Mouse (Mus musculus): Measurements from ENCODE around the gene Zfp354a. TPM values are rescaled to one million over a fixed set of nuclear protein-coding genes. Genes with fewer than 3 reads are reported as not detected.
"Not testable (repeated sequence)": the region's sequence is repeated elsewhere in the genome, so short reads cannot be mapped to it uniquely, and the experiment has no call there.

Gene Zfp354a
- 2.3 and 3.0 TPM in 2 replicates for polyA plus RNA-seq (2012; rRNA removed)

DNA sequence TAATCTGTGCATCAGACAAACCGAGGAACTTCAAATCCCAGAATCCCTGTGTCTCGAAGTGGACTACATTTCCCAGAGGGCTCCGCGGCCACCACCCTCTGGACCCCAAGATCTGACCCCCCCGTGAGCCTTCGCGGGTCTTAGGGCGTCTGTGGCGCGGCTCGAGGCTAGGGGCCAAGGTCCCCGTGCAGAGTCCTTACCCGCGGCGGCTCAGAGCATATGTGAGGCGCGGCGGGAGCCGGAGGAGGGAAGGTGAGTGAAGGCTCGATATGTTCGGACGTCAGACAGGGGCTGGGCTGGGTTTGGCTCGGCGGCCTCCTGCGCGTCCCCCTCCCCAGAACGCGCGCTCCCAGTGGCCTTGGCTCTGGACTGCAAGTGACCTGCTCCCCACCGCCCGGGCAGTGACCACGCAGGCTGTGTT, at the start of gene Zfp354a:
Gene Zfp354a (plus strand): TSS at position 107 of the 421 bp plus-strand sequence.
- no peak for DNase-seq (ENCODE audit: low read depth)

DNA sequence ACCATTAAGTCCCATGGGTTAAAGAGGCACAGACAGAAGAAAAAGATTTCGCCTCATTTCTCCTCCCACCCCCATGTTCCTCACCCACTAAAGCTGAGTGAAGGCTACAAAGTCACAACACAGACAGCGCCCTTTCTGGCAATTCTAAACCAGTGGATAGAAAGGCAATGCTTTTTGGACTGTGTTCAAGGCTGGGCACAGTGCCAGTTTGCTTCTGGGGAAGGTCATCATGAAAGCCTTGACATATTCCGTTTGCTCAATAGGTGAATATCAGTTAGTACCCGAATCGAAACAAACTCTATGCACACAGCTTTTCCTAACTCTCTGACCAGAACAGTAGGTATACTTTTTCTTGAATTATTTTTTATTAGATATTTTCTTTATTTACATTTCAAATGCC, 47.2 kb upstream of the Zfp354a start:
- DNase-seq (ENCODE audit: low read depth): no peak

DNA sequence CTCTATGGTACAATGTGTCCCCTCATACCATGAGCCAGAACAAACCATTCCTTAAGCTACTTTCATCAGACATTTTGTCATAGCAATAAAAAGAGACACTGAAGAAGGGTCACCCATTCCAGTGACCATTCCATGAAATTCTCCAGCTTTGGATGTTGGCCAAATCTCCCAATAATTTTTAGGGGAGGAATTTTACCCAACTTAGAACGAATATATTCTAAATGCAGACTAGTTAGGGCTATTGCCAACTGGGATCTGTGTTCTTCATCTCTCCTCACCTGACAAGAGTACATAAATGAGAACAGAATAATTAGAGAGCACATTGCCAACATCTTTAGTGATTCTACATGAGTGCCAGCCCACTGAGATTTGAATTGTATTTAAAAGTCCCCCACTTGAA, 45.1 kb upstream of the Zfp354a start, which contains the start of gene Olfr54:
Gene Olfr54 (plus strand): TSS at position 301 of the 400 bp plus-strand sequence.
- no peak for DNase-seq (ENCODE audit: low read depth)

DNA sequence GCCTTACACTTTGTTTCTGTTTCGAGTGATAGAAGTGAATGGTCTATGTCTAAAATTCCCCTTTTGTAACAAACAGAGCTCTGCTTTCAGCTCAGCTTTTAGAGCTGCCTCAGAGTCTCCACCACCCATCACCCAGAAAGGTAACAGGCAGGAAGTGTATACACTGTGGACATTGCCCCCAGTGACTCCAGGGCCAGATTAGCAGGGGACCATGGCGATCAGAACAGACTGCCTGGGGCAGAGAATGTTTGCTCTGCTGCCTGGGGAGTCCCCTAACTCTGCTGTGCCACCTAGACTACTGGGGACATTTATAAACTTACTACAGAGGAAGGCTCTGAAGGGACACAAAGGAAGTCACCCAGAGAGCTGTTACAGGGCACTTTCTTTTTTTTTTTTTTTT, 42.7 kb upstream of the Zfp354a start:
- no peak for DNase-seq (ENCODE audit: low read depth)

DNA sequence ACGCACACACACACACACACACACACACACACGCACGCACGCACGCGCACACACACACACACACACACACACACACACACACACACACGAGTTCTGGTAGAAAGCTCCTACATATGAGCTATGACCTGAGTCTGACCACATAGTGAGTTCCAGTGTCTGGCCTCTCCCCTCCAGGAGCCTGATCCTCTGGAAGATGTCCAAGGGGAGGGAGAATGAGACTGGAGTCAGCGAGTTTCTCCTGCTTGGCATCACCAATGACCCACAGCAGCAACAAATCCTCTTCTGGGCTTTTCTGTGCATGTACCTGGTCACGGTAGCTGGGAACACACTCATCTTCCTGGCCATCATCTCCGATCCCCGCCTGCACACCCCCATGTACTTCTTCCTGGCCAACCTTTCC, 32.2 kb upstream of the Zfp354a start:
- DNase-seq (ENCODE audit: low read depth): not testable (repeated sequence)

DNA sequence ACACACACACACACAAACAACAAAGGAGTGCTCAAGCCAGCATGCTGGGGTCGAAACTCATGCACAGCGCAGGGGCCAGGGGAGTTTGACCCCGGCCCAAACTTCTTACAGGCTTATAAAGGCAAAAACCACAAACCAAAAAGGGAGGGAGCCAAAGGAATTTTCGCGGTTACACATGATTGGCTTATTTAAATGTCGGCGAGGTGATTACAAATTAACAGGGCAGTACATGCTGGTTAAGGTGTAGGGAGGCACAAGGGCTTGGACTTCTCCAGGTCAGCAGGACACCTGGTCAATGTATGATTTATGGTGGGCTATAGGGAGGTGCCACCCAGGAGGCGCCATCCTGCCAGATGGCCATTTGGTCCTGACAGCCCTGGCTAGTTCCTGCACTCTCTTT, 29.7 kb upstream of the Zfp354a start:
- DNase-seq (ENCODE audit: low read depth): not testable (repeated sequence)

DNA sequence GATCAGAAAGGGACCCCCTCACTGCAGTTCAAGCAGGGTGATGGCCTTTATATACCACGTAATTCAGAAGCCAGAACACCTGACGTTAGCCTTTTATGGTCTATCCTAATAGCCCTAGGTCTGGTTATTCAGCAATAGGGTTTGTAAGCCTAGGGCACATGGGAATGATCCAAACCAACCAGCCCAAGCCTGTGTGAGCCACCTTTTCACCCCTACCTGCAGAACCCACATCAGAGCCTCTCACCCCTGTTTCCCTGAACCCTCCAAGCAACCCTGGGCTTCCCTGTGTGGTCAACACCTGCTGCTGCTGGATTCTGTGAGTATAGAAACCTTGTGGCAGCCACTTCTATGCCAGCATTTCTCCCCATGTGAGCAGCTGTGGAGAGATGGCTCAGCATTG, 28.8 kb upstream of the Zfp354a start:
- DNase-seq (ENCODE audit: low read depth): no peak

DNA sequence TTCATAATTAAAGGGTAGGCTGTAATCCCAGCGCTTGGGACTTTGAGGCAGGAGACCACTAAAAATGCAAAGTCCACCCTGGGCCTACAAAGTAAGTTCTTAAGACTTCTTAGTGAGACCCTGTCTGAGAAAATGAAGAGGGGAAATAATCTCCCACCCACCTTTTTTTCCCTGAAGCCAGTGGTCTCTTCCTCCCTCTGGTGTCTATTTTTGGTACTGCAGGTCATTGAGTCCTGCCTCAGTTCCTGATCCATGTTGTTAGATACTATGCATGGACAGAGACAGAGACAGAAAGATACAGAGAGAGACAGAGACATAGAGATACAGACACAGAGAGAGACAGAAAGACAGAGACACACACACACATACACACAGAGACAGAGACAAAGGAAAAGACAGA, 26.2 kb upstream of the Zfp354a start:
- DNase-seq (ENCODE audit: low read depth): no peak

DNA sequence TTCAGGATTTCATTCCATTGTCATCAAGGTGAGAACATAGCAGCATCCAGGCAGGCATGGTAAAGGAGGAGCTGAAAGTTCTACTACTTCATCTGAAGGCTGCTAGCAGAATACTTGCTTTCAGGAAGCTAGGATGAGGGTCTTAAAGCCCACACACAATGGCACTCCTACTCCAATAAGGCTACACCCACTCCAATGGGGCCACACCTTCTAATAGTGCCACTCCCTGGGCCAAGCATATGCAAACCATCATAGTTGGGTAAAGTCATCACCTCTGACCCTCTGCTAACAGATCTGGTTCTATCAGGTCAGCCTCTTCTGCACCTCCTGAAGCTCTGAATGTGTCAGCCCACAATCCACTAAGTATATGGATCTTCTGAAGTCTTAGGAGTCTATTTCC, 24.9 kb upstream of the Zfp354a start:
- not testable (repeated sequence) for DNase-seq (ENCODE audit: low read depth)

DNA sequence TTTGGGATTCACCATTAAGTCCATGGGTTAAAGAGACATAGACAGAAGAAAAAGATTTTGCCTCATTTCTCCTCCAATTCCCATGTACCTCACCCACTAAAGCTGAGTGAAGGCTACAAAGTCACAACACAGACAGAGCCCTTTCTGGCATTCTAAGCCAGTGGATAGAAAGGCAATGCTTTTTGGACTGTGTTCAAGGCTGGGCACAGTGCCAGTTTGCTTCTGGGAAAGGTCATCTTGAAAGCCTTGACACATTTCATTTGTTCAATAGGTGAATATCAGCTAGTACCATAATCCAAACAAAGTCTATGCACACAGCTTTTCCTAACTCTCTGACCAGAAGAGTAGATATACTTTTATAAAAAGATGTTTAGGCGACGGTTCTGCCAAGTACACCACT, 23.1 kb upstream of the Zfp354a start:
- no peak for DNase-seq (ENCODE audit: low read depth)

DNA sequence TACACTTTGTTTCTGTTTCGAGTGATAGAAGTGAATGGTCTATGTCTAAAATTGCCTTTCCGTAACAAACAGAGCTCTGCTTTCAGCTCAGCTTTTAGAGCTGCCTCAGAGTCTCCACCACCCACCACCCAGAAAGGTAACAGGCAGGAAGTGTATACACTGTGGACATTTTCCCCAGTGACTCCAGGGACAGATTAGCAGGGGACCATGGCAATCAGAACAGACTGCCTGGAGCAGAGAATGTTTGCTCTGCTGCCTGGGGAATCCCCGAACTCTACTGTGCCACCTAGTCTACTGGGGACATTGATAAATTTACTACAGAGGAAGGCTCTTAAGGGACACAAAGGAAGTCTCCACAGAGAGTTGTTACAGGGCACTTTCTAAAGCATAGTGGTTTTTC, 14.3 kb upstream of the Zfp354a start:
- DNase-seq (ENCODE audit: low read depth): not testable (repeated sequence)

DNA sequence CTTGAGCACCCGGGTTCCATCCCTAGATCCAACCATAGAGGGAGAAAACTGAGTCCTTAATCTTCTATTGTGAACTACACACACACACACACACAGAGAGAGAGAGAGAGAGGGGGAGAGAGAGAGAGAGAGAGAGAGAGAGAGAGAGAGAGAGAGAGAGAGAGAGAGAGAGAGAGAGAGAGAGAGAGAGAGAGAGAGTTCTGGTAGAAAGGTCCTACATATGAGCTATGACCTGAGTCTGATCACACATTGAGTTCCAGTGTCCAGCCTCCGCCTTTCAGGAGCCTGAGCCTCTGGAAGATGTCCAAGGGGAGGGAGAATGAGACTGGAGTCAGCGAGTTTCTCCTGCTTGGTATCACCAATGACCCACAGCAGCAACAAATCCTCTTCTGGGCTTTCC, 11.2 kb upstream of the Zfp354a start, which contains the start of gene Olfr1375:
Gene Olfr1375 (plus strand): TSS at position 301 of the 400 bp plus-strand sequence.
- DNase-seq (ENCODE audit: low read depth): not testable (repeated sequence)

DNA sequence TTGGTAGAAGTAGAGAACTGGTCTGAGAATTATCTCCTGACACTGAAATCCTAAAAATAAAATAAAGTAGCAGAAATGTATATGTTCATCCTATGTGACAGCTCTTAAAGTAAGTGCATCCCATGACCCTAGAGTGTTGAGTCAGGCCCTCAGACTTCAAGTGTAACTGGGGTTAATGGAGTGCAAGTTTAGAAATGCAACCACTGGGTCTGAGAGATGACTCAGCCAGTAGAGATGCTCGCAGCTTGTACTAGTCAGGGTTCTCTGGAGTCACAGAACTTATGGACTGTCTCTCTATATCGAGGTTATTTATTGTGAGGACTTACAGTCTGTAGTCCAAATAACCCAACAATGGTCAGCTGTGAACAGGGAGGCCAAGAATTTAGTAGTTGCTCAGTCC, 7.4 kb upstream of the Zfp354a start:
- no peak for DNase-seq (ENCODE audit: low read depth)

DNA sequence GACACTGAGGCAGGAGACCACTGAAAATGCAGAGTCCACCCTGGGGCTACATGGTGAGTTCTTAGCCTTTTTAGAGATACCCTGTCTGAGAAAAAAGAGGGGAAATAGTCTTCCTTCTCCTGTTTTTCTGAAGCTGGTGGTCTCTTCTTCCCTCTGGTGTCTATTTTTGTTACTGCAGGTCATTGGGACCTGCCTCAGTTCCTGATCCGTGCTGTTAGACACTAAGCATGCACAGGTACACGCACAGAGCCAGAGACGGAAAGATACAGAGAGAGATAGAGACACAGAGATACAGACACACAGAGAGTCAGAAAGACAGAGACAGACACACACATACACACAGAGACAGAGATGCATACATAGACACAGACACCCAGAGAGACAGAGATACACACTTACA, 5.8 kb upstream of the Zfp354a start:
- DNase-seq (ENCODE audit: low read depth): no peak

DNA sequence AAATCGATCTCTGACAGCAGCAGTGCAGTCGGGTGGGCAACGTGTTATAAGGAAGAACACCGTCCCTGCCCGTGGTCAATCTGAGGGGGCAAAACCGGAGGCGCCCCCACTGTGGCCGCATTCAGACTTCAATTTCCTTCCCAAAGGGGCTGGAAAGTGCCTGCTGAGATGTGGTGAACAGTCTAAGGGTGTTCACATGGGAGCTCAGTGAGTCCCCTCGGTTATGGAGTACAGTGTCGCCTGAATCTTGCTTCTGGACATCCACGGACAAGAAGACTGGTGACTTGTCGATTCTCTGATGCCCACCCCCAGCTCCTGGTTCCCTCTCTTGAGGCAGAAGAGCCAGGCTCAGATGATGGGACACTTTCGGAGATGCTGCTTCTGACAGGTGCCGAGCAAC, 583 bp downstream of the Zfp354a start:
- no peak for DNase-seq (ENCODE audit: low read depth)

DNA sequence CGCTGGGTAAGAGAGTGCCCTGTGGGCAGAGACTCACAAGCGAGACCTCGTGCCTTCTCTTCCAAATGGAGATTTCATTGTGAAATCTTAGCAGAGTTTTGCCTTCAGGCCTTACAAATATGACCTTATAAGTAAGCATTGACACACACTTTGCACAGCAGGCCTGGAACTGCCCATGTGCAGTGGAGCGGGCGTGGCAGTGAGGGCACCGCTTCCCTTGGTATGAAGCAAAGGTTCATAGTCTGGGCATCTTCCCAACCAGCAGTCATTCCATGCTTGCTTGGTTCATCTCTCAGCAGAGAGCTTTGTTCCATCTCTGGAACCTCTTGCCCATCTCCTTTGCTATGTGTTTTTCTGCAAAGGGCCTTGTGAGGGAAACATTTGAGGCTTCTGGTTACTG, 1.9 kb downstream of the Zfp354a start:
- DNase-seq (ENCODE audit: low read depth): no peak

DNA sequence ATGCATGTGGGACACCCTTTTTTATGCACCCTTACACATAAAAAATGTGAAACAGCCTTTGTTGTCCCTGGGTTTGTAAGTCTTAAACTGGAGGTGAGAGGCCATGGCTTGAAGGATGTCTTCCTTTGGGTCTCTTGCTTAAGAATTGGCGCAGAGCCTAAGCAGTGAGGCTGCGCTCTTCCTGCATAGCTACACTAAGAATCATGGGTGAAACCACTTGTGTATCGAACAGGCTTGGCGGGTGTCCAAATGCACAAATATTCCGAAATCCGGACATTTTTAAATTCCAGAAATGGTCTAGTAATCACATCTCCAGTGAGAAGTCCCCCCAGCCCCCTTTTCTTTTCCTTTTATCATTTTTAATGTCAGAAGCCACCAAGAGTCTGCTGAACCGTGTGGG, 4.2 kb downstream of the Zfp354a start:
- no peak for DNase-seq (ENCODE audit: low read depth)

DNA sequence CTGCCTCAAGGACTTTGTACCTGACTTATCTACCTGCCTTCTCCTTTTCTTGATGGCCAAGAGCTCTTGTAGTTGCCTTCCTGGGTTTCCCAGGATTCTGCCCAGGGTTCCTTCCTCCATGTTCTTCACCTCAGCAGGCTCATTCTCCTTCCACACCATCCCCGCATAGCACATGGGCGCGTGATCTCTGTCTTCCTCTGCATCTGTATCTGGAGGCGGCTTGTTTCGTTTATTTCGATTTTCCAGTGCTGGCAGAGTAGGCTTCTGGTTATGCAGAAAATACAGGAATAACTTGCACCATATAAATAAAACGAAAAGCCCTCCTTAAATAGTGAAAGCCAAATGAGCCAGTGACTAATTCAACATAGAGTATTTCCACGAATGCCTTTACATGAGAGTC, 4.8 kb downstream of the Zfp354a start:
- DNase-seq (ENCODE audit: low read depth): no peak

DNA sequence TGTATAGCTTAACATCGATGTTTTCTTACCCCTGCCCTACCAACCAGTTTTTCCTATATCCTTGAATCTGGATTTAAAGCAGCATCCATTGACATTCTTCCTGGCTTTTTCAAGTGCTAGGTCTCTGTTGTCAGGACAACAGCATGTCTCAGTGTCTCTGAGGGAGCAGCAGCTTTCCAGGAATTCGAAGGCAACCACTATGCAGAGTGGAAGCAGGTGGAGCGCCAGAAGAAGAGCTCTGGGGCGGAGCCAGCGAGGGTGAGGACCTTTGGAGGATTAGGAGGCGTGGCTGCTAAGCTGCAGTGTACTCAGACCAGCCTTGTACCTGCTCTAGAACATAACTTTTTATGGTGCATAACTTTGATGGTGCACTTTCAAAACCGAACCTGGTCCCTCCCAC, 25.5 kb downstream of the Zfp354a start:
- DNase-seq (ENCODE audit: low read depth): no peak

DNA sequence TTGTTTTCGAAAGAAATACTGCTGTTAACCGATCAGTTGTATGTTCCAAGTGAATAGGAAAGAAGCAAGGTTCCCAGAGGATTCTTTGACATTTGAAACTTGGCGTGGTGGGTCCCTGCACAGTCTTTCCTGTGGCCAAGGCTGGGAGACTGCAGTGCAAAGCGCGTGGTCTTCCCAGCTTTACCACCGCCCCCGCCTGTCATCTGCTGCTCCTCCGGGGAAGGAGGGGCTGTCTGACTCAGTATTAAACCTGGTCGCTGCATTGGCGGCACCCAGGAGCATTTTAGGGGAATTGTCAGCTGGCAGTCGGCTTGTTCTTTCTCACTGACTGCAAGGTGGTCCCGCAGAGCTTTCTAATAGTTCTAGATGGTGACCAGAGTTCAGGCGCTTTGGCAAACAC, 26.2 kb downstream of the Zfp354a start:
- DNase-seq (ENCODE audit: low read depth): no peak

DNA sequence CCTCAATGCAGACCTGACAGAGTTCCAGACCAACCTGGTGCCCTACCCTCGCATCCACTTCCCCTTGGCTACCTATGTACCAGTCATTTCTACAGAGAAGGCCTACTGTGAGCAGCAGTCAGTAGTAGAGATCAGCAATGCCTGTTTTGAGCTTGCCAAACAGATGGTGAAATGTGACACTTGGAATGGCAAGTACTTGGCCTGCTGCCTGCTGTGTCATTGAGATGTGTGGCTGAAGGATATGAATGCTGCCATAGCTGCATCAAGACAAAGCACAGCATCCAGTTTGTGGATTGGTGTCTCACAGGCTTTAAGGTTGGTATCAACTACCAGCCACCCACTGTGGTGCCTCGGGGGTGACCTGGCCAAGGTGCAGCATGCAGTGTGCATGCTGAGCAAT, 48.2 kb downstream of the Zfp354a start:
- no peak for DNase-seq (ENCODE audit: low read depth)

DNA sequence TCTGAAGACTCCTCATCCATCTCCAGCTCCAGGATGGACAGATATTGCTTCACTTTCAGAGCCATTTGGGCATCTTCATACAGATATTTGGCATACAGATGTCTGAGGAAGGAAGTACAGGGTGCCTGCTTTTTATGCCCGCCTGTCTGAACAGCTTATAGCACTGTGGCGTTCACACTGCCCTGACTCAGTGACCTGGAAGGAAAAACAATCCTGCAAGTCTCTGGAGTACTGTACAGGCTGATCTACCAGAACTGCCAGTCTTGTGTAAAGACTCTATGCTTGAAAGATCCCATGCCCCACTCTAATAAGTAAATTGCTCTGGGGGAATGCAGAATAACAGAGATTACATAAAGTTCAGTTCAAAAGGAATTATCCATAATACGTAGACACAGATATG, 51.6 kb downstream of the Zfp354a start:
- DNase-seq (ENCODE audit: low read depth): no peak

Data from gonadal fat pad, adult 2 months (tissue).